Mouse (Mus musculus): ENCODE measurements around the gene Strn.
A peak's percentile ranks its signal among the peaks of the same experiment; 100 is the strongest.

Gene Strn

DNA sequence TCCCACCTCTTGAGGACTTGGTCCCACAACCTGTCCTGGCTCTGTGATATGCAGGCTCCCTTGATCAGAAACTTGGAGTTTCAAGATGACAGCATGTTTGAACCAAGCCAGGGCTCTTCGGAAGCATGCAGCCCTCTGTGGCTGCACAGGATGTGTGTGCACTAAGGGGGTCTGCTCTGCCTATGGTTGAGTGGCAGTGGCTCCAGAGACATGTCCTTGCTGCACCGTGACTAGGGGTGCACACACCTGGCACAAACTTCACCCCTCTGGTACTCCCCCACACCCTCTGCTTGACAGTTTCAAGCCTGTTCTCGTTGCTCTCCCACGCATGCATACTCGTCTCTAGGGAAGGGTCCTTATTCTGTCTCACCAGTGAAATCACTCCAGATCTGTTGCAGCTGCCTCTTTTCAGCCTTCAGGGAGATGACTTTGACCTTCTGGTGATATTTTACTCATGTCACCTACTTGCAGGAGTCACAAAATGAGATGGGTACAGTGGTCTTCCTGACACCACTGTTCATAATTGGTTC lies 118.8 kb downstream of the Strn start:
- DNase-seq (ENCODE audit: low read depth, low spot score), result no peak

DNA sequence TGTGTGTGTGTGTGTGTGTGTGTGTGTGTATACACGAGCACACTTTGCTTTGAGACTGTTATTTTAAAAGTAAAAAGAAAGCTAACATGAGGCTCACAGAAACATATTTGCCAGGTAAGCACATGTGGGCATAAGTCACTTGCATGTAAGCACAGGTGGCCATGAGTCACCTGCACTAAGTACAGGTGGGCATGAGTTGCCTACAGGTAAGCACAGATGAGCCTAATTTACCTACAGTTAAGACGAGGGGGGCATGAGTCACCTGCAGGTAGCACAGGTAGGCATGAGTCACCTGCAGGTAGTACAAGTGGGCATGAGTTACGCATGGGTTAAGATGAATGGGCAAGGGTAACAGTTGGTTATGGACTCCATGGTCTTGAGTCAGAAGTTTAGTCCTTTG lies 121.9 kb downstream of the Strn start:
- DNase-seq (ENCODE audit: low read depth, low spot score), result no peak

DNA sequence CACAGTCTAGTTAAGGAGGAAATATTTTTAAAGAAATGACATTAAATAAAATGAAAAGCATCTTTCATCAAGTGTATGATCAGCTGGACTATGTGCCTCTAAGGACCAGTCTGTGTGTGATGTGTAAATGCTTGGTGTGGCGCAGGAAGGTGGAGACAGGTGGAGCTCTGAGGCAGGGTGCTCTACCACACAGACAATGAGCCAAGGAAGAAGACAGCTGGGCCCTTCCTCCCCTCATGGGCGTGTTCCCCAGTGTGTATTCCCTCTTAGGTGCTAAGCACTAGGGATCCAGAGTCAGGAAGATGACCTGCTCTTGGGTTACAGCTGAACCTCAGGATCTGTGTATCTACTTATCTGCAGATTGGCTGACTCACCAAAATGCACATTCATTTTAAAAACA lies 122.5 kb downstream of the Strn start:
- no peak for DNase-seq (ENCODE audit: low read depth, low spot score)

DNA sequence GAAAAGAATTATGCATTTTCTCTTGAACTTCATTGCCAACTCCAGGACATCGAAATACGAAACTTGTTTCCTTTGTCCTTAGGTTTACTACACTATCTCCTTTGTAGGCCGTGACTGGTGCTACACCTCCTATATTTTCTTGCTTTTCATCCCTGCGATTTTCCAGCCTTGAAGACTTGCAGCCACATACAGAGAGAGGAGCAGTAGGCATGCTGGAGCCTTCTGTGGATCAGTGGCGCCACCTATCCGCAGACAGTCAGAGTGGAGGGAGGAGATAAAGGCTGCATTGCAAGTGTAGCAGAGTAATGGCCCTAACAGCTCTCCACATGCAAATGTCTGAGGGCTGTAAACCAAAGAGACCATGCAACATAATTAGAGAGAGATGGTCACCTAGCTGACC lies 125.9 kb downstream of the Strn start:
- no peak for DNase-seq (ENCODE audit: low read depth, low spot score)

DNA sequence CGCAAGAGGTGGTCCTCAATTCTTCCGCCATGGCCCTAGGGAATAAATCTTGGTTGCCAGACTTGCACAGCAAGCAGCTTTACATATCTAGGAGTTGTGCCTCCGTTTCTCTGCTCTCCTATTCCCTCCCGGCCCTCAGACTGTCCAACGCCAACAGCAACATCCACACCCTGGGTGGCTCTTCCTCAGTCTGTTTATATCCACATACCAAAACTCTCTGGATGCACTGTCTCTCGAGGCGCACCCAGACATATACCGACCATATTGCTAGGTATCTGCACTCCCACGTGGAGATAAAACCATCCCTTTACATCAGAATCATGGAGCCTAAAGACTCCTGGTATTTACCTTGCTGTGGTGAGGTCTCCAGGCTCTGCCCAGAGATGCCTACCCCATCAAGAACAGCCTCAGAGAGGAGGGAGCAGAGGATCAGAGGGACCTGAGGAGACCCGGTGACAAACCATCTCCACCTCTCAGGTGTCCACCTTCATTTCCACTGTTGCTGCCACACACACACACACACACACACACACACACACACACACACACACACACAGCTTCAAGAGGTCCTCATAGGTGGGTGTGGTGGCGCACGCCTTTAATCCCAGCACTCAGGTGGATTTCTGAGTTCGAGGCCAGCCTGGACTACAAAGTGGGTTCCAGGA lies 127.7 kb downstream of the Strn start:
- no peak for DNase-seq (ENCODE audit: low read depth, low spot score)

DNA sequence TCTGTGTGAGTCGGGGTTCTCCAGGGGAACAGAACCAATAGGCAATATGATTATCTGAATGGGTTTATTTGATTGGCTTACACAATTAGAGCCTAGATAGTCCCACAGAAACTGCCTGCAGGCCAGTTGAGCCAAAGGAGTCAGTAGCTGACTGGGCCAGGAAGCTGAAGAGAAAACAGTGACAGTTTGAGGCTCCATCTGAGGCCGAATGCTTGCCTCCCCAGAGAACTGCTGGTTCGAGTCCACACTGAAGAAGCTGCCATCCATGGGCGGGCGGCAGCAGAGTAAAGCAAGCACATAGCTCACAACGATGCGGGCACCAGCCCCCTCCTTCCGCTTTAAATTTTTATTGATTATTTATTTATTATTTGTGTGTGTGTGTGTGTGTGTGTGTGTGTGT lies 128.3 kb downstream of the Strn start:
- DNase-seq (ENCODE audit: low read depth, low spot score), result no peak

DNA sequence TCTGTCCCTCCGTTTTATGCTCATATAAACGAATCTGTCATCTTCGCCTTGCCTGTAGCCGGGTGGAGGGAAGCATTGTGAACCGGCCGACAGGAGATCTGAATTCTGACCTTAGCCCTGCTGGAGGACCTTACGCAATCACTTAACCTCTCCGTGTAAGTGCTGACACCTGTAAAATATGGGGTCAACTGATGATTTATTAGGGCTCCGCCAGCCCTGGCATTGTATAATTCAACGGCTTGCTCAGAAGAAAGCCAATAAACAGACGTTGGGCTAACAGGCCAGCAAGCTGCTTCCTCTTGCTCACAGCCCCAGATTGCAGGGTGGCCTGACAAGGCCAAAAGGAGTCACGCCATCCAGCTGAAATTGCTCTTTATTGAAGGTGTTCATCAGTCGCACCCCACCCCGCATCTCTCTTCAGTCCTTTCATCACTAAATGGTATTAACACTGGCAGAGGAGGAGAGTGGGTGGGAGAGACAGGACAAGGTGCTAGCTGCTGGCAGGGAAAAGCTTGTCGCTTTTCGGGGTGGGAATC lies 128.8 kb downstream of the Strn start:
- no peak for DNase-seq (ENCODE audit: low read depth, low spot score)

DNA sequence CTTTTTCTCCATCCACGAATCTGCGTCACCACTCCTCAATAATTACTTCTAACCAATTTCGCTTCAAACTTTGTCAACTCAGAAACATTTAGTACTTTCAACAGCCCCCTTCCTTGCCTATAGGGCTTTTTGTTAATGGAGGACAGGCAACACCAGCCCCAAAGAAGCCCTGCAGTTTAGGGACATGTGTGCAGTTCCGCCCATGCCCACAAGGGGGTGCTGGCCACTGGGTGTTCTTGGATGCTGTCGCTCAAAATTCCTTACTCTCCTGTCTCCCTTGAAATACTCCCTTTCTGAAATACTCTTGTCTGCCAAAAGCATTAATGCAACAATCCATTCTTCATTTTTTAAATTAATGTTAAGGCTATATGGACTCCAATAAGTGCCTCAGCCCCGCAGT lies 132.6 kb downstream of the Strn start:
- no peak for DNase-seq (ENCODE audit: low read depth, low spot score)

DNA sequence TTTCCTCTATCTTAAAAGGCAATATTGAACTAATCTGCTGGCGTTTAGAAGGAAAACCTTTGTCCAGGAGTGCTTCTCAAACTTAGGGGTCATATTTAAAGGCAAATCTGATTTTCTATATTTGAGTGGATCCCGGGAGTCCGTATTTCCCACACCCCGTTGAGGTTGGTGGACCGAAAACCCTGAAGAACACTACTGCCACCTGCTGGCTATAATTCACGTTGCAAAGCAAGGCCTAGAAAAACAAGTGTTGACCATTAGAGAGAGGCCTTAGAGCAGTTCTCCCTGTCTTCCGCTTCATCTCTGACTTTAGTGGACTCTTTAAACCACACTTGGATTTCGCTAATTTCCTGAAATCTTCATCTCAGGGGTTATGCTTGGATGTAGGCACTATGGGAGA lies 133.1 kb downstream of the Strn start:
- DNase-seq (ENCODE audit: low read depth, low spot score), result peak; percentile 68

DNA sequence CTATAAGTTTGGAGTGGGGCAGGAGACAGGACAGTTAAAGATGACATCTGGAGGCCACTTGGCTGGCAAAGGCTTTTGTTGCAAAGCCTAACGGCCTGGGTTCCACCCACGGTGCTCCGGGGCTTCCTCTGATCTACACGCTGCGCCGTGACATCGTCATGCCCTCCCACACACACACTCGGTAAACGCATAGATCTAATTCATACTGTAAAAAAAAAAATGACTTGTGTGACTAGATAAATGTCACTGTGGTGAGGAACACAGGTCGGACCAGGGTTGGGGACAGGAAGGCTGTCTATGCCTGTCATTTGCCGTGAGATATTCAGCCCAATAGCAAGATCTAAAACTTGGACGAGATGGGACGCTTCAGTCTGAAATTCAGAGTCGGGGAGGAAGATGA lies 134.7 kb downstream of the Strn start:
- no peak for DNase-seq (ENCODE audit: low read depth, low spot score)

DNA sequence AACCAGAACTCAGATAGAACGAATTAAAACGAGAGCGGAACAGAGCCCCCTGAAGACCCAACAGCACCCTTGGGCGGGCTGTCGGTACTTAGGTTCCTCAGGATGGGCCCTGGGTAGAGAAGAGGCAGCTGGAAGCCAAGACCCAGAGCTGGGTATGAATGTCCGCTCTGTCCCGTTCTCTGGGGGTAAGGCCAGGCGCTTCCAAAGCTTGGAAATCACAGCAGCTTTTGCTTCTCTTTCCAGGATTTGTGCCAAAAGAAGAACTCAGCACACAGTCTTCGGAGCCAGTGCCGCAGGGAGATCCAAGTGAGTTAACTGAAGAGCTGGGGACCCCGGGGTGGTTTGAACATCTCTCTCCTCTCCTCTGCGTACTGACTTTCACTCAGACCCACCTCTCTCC lies 135.4 kb downstream of the Strn start:
- peak; percentile 40 for DNase-seq (ENCODE audit: low read depth, low spot score)

DNA sequence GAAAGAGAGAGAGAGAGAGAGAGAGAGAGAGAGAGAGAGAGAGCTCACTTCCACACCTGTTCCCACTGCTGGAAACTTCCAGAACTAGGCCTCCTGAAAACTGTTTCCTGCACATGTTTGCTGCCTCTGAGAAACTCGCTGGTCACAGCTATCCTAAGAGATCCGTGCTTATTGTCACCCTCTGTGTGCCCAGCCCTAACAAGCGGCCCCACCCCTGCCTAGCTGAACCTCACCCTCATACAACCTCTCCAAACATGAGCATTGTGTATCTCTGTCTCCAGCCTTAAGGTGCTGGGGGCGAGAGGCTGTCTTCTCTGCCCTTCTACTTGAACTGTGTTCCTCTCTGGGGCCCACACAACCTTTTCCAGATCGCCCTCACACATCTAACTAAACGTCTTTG lies 136.0 kb downstream of the Strn start:
- DNase-seq (ENCODE audit: low read depth, low spot score), result no peak

Measured in skeletal muscle tissue, adult 2 months (tissue).